Mouse (Mus musculus) left cerebral cortex, adult 11 months (tissue): Measurements from ENCODE around the gene Phactr4.
A peak's percentile ranks its signal among the peaks of the same experiment; 100 is the strongest.

Experiments used
- DNase-seq: peaks from one replicate; pipeline ENCODE4 v3.0.0; 2022; ENCODE audit warnings: low spot score

Gene Phactr4

DNA sequence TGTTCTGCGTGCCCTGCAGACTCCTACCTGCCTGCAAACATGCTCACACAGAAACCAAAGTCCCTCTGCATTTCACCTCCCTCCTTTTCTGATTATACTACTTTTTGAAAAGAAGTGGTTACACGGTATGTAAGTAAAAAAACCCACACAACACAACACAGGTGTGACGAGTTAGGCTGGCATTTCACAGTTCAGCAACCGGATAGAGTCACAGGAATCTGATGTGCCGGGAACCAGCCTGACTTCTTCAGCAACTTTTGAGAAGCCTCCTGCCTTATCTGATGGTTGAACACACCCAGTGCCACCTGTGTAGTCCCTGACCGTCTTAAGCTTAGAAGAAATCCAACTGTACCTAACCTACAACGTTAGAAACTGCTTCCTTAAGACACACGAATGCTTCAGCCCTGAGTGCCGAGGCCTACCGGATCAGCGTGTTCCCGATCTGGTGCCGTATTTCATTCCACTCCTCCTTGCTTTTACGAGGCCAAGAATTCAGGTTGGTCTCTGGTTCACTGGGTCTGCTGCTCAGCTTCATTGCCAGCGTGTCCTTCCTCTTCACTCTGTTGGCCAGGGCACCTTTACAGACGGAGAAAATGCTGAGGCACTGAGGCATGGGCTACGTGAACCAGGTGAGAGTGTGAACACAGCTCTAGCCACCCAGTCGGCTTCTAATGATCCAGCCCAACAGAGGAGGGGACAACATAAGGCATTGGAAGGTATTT lies 54.6 kb downstream of the Phactr4 start:
- DNase-seq = no peak

DNA sequence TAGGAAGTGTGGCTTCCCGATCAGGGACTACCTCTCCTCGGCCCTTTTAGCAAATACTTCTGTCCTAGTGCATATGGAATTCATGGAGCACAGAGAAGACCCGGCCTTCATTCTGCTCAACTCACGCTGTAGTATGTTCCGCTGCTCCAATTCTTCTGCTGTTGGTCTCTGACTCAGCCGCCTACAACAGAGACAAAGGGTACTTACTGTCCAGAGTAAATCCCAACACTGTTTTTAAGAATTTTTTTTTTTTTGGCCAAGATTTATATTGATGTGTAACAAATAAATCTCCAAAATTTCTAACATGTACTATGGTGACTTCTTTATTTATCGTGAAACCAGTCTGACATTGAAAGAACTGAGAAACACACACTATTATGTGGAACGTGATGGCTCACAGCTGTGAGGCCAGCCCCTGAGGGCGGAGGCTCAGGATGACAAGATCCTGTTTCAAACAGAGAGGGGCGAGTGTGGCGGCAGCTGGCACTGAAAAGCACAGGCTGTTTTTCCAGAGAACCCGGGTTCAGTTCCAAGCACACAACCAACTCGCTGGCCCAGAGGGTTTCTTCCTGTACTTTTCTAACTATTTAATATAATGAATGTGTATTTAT lies 56.7 kb downstream of the Phactr4 start:
- no peak for DNase-seq

DNA sequence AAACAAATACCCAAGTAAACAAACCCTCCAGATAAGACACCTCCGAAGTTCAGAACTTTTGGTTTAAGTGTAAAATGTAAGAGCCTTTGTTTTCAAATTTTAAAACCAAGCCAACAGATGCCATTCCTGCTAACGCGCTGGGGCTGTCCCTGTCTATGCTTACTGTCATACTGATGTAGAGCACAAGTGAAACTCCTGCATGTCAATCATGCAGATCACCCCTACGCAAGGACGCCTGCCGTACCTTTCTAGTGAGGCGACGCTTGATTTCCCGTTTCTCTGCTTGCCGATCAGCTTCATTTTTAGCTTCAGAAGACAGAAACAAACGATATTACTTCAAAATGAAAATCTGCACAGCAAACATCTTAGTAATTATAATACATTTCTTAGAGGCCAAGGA lies 58.8 kb downstream of the Phactr4 start:
- DNase-seq = no peak

DNA sequence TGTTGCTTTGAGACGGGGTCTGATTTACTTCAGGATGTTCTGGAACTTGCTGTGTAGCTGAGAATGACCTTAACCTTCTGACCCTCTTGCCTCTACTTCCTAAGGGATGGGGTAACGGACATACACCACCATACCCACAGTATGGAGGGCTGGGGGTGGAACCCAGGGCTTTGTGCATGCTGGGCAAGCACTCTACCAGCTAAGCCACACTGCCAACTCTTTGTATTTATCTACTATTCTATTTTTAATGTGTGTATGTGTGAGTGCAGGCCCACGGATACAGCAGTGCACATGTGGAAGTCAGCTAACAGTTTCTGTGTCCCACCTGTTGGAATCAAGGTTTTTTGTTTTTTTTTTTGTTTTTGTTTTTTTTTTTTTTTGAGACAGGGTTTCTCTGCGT lies 62.8 kb downstream of the Phactr4 start:
- no peak for DNase-seq

DNA sequence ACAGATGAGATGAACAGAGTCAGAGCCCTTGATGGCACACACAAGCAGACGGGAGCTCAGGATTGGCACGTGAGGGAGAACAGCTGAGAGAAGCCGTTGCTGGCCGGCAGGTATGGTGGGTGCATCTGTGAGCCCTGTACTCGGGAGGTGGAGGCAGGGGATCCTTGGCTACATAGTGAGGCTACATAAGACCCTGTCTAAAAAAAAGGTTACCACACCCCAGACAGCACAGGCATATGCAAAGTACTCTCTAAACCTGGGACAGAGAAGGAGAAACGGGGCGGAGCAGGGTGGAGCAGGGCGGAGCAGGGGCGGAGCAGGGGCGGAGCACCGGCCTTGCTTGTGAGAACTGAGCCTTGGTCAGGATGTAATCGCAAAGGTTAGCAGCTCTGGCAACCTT lies 66.1 kb downstream of the Phactr4 start:
- DNase-seq = no peak

DNA sequence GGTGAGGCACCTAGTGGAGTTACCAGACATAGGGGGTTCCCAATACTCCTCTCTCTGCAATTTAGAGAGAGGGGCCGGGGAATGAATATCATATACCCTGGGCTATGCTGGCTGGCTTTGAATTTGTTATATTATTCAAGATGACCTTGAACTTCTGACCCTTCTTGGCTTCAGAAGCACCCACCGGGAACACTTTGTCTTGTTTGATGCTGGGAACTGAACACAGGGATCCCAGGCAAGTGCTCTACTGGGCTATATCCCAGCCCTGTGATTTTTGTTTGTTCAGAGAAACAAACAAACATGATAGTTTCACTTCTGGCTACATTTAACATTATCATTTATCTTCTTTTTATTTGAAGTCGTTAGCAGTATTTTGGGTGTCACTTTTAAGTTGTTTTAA lies 66.9 kb downstream of the Phactr4 start:
- DNase-seq = no peak

DNA sequence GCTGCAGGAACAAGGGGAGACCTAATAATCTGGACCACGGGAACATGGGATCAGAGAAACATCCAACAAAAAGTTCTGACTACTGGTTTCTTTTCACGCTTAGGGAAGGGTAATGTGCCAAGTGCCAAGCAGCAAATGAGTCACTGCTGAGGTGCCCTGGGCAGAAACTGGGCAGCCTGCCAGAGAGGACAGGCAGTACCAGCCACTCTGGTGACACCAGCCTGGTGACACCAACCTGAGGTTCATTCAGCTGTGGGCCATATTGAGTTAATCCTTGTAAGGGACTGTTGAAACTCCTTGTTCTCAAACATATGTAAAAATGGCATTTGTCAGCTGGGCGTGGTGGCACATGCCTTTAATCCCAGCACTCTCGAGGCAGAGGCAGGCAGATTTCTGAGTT lies 67.7 kb downstream of the Phactr4 start:
- no peak for DNase-seq

DNA sequence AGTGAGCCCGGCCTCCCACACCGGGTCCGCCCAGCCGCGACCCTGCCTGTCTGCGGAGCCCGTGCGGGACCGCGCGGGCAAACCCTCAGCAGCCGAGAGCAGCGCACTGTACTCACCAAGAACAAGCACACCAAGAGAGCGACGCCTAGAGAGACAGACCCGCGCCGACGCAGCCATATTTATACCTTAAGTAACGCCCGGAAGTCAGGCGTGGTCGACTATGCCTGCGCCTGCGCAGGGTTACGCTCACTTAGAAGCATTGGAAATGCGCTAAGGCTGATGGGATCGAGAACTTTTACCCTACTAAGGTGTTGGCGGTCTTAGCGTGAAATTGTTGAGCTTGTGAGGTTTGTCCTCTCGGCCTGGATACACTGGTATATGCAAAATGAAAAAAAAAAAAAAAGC lies 68.8 kb downstream of the Phactr4 start, which contains the start of gene Rcc1:
Rcc1 (minus strand) TSS at position 125 of the 405 bp plus-strand sequence.
- peak; percentile 86 for DNase-seq

DNA sequence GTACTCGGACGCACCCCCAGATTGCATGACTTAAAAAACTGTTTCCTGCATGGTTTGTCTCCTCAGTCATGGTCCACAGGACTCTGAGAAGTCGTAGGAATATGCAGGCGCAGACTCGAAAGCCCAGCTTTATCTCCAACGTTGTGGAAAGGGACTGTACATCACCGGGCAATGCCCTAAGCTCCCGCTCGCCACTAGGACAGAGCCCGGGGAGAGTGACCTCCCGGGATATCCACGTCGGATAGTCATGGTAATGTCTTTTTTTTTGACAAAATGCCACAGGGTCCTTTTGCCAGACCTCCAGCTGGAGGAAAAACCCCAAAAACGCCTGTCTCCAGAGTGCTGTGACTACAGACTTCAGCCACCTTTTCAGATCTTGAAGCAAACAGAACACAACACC lies 69.5 kb downstream of the Phactr4 start:
- DNase-seq = no peak

DNA sequence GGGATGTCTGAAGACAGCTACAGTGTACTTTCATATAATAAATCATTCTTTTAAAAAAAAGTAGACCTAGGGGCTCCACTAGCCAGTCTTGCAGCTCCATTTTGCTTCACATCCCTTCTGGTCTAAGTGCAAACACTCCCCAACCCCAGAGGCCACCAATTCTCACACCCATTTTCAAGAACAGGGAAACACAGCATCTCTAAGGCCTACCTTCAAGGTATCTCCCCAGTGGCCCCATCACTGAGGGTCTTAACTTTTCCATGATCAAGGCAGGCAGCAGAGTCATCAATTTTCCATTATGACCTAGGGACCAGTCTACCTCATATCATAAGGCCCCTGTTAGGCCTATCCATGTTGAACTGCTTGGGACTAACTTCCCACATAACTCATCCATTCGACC lies 70.9 kb downstream of the Phactr4 start:
- DNase-seq = no peak

DNA sequence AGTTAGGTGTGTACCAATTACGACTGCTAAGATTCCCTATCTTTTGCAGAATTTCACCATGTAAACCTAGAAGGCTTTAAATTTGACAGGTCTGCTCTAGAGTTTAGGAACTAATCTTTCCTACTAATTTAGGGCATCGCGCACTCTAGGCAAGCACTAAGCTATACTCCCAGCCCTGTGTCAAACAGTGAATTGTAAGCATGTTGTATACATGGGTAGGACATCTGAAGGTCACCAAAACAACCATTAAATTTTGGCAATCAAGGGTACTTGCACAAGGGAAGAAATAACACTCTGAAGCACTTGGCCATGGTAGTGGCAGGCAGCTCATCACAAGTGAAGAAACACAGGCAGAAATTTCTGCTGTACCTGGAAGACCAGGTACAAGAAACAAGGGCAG lies 71.4 kb downstream of the Phactr4 start:
- DNase-seq = no peak

DNA sequence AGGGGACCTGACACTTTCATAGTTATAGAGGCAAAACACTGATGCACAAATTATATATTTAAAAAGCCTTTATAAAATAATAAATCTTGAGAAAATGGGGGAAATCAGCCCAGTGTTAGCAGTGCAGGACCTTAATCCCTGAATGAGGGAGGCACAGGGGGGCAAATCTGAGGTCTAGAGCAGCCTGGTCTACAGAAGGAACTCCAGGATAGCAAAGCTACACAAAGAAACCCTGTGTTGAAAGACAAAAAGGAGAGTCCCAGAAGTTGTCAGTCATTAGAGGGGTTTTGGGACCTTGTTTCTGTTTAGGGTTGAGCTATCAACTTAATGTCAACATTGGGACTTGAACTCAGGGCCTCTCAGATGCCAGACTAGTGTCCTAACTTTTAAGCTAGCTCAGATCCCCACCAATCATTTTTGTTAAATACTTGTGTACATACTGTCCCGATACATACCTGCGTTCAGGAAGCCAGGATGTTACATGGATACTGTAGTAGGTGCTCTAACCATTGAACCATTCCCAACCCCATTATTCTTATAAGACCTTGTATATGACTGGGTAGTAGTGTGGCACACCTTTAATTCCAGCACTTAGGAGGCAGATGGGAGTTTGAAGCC lies 72.1 kb downstream of the Phactr4 start:
- no peak for DNase-seq

DNA sequence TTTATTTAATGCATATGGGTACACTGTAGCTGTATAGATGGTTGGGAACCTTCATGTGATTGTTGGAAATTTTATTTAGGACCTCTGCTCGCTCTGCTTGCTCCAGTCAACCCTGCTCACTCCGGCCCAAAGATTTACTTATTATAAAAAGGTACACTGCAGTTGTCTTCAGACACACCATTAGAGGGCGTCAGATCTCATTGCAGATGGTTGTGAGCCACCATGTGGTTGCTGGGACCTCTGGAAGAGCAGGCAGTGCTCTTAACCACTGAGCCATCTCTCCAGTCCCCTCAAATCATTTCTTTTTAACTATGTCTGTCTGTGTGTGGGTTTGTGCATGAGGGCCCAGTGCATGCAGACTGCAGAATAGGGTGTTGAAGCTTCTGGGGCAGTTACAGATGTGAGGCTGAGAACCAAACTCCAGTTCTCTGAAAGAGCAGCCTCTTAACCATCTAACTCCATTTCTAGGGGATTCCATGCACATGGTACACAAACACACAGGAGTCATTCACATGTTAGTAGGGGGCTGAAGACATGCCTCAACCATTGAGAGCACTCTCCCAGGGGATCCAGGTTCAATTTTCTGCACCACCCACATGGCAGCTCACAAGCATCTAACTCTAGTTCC lies 72.7 kb downstream of the Phactr4 start:
- no peak for DNase-seq

DNA sequence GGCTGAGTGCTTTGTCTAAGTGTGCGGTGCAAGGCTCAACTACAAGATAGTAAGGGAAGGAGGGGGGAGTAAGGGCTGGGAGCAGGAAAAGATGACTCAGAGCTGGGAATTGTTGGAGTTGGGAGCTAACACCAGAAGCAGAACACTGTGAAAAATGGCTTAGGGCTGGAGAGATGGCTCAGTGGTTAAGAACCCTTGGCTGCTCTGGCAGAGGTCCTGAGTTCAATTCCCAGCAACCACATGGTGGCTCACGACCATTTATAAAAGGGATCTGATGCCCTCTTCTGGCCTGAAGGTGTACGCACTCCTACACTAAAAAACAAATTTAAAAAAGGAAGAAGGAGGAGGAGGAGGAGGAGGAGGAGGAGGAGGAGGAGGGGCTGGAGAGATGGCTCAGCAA lies 75.6 kb downstream of the Phactr4 start:
- DNase-seq = no peak

DNA sequence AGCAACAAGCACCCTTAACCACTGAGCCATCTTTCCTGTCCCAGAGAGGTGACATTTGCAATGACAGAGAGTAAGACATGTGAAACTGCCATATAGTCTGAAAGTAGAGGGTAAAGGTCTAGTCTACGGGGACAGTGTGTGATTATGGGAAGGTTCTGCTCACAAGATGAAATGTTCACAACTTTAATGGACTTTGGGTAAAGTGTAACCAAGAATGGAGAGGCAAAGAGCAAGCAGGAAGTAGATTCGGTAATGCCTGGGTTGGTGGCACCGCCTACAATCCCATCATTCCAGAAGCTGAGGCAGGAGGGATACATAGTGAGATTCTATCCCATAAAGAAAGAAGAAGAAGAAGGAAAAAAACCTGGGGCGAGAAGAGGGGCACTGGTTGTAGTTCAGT lies 76.0 kb downstream of the Phactr4 start:
- no peak for DNase-seq

DNA sequence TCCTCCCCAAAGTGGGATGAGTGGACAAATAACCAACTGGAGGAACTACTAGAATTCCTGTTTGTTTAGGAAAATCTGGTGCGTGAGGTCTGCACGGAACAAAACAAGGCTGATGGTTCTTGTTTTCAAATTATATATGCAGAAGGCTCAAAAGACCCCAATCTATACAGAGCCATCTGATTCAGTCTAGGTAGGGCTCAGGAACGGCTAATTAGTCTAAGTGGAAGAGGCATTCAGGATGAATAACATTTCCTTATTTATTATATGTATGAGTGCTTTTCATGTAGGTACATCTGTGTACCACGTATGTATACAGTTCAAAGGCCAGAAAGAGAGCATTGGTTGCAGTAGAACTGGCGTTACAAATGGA lies 76.5 kb downstream of the Phactr4 start:
- DNase-seq = no peak

DNA sequence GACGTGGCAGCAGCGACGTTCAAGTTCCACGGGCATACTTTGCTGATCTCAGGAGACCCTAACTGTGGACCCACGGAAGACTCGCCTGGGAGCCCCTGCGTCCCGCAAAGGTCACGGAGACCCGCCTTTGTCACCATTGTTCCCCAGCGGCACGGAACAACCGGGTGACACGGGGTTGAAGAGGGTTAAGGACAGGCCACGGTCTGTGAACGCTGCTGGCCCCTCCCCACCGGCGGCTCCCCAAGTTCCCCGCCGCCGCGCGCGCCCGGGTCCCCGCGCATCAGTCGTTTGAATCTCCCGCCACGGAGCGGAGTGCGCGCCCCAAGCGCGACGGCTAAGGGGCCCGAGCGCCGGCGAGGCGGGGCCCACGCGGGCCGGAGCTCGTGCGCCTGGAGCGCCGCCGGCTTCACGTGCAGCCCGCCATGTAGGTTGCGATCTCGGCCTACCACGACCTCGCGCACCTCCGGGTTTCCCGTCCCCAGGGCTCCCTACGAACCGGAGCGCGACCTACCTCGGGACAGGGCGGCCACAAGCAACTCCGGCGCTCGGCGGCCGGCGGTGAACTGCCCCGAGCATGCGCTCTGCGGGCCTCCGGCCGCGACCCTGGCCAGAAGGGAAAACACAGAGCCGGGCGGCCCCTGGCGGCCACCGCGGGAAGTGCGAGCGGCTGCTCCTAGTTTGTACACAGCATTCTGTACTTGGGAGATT lies 77.0 kb downstream of the Phactr4 start:
- peak; percentile 87 for DNase-seq

DNA sequence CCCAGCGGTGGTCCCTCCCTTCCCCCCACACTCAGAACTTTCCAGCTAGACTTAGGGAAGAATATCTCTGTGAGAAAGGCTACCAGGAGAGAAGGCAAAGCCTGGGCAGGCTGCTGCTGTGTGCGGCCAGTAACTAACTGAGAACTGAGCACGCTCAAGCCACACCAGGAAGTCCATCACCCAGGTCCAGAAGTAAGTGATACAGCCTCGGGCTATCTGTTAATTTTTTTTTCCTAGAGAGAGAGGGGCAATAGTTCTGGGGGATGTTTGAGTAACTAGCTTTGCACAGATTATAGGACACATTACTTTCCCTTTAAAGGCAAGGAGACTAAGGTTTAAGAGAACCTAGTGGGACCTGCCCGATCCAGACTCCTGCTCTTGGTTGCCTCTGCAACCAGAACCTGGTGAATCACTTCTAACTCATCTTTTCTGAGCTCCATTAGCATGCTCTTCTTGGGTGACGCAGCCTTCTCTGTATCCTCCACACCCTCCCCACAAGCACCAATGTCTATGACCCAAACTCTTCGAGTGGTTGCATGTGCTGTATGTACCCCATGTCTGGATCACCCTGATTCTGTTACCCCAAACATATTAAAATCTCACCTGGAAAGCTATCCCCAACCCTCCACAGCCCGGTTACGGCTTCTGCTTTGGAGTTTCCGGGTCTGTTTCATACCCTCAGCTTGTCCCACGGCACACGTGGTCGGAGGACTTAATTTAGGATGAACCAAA lies 77.7 kb downstream of the Phactr4 start:
- DNase-seq = no peak

DNA sequence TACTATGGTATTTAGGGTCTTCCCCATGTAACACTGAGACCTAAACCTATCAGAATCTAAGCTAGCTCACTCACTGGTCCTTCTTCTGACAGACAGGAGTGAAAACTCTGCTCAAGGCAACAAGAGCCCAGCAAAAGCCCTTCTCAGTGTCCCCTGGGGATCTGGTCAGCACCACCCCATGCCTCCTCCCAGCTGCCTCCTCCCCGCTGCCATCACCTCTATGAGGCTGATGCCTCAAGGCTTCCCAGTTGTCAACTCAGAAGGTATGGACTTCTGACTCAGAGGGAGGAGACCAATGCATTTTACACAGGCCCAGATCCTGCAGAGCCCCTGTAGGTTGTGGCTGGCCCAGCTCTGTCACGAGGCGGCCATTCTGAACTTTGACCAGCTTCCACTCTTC lies 80.8 kb downstream of the Phactr4 start:
- no peak for DNase-seq

DNA sequence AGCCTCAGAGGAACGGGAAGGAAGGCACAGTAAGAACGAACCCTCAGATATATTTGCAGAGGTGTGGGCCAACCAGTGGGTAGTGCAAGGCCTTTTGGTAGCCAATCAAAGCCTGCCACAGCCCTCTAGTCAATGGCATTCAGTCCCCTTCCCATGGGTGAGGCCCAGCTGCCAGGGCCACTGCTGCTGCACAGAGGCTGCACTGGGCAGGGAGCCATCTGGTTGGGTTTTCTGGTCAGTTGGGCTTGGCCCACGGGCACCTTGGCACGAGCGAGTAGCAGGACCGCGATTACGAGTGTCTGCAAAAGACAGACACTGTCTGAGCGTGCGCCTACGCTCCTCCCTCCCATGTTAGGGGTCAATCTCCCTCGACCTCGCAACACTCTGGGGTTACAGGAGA lies 83.3 kb downstream of the Phactr4 start:
- no peak for DNase-seq

DNA sequence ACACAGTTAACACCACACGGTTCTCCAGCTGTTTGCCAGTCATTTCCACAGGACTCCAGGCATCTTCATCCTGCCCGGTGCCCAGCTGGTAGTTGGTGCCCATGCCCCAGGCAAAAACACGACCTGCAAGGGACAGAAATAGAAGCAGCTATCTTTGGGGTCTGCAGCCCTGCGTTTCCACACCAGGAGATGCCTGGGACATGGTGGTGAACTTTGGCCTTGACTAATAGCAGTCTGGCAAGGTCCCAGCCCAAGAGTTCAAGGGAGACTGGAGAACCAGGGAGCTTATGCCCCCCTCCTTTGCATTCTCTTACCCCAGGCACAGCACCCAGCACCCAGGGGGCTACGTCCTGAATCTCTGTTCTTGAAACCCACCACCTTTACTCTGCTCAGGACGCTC lies 89.4 kb downstream of the Phactr4 start:
- DNase-seq = no peak

DNA sequence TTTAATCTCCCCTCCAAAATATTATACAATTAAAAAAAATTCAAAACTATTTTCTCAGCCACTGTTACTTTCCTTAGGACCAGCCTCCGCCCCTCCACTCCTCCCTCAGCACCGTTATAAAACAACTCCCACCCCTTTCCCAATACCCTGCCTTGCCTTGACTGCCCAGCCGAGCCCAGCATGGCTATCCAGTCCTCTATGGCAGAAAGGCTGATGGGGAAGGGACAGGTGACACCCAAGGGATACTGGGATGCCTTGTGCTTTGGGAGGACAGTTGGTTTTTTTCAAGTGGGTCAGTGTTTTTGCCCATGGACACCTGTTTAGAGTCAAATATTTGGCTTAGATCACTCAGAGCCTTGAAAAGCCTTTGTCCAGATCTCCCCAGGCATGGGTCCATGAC lies 90.3 kb downstream of the Phactr4 start:
- DNase-seq = no peak
